Mouse (Mus musculus) bone marrow, adult 2 months (tissue): ENCODE data around the gene Uqcc1.

ENCODE experiments used
- CTCF ChIP-seq: fragments of 200-500 bp; IDR thresholded peaks from 2 replicates; pipeline ENCODE4 v1.5.1; 2011; ENCODE audit warnings: low read length, control low read depth; ENCODE audit not compliant: control insufficient read depth, insufficient read depth
- POLR2A ChIP-seq: fragments of 200-500 bp; IDR thresholded peaks from 2 replicates; pipeline ENCODE4 v1.6.1; 2011; ENCODE audit warnings: low read depth, mild to moderate bottlenecking, control low read depth, low read length, borderline replicate concordance; ENCODE audit not compliant: control insufficient read depth

GRCm38 (mm10) chr2:155850120-155850519 lies 80.0 kb downstream of the Uqcc1 start:
- TF ChIP-seq CTCF: no peak
- no peak for TF ChIP-seq POLR2A
